9 mouse cellular contexts compared by ENCODE assay signal in genomic region chr11:31871135-31871541, GRCm38 (mm10). TPM values are rescaled to one million over a fixed set of nuclear protein-coding genes. Genes with fewer than 3 reads are reported as not detected.
A peak's percentile ranks its signal among the peaks of the same experiment; 100 is the strongest.
DNase-seq lines count a peak whose midpoint lies in the region; ATAC-seq lines count a peak whose summit lies in the region.
"Had no signal": no experiment of that assay in that cellular context is flagged by ENCODE, and none has a peak within 500 bp of the region (broad histone marks: within the 10 kb centered on the region; RNA-seq: fewer than 3 reads in every experiment).

No protein-coding gene starts in this region.

- H3K36me3 ChIP-seq in megakaryocyte, embryonic 14.5 days (replicated peaks; ENCODE audit: low read length): peaks cover 39% of the 10 kb centered on the region
- no peaks in the 10 kb centered on the region for H3K36me3 ChIP-seq in intestine, embryonic 16.5 days (ENCODE audit: control insufficient read depth, insufficient read depth, low read length)
- H3K36me3 ChIP-seq in limb, embryonic 11.5 days (ENCODE audit: control insufficient read depth, insufficient read depth, low read length): no peaks in the 10 kb centered on the region
- H3K36me3 ChIP-seq in midbrain, embryonic 13.5 days: no peaks in the 10 kb centered on the region
- no peaks in the 10 kb centered on the region for H3K36me3 ChIP-seq in stomach, embryonic 14.5 days (ENCODE audit: control insufficient read depth, insufficient read depth, low read length)

- peak overlapping the region; percentile 94 for H3K4me3 ChIP-seq in megakaryocyte, embryonic 14.5 days (replicated peaks)
- H3K4me3 ChIP-seq in intestine, embryonic 16.5 days (ENCODE audit: low read length): peak overlapping the region; percentile 86
- H3K4me3 ChIP-seq in limb, embryonic 11.5 days (ENCODE audit: low read depth, low read length): peak overlapping the region; percentile 67
- peak overlapping the region; percentile 70 for H3K4me3 ChIP-seq in midbrain, embryonic 13.5 days (replicated peaks)
- H3K4me3 ChIP-seq in stomach, embryonic 14.5 days (ENCODE audit: low read depth, low read length): peak overlapping the region; percentile 70

- H3K4me2 ChIP-seq in intestine, embryonic 16.5 days (ENCODE audit: low read depth, low read length): peak overlapping the region; percentile 62
- H3K4me2 ChIP-seq in limb, embryonic 11.5 days (ENCODE audit: low read depth, severe bottlenecking): peak overlapping the region; percentile 84
- peak overlapping the region; percentile 78 for H3K4me2 ChIP-seq in midbrain, embryonic 13.5 days (replicated peaks)
- peak overlapping the region; percentile 80 for H3K4me2 ChIP-seq in stomach, embryonic 14.5 days (replicated peaks; ENCODE audit: low read depth, low read length)

- H3K9me3 ChIP-seq in megakaryocyte, embryonic 14.5 days: no peaks in the 10 kb centered on the region
- no peaks in the 10 kb centered on the region for H3K9me3 ChIP-seq in intestine, embryonic 16.5 days (ENCODE audit: control insufficient read depth, low read length)
- no peaks in the 10 kb centered on the region for H3K9me3 ChIP-seq in limb, embryonic 11.5 days (ENCODE audit: control insufficient read depth, low read length)
- no peaks in the 10 kb centered on the region for H3K9me3 ChIP-seq in midbrain, embryonic 13.5 days
- no peaks in the 10 kb centered on the region for H3K9me3 ChIP-seq in stomach, embryonic 14.5 days (ENCODE audit: control insufficient read depth, low read depth, low read length)

- WGBS in intestine, embryonic 16.5 days: under 1% methylated on average over 21 of the region's 21 CpGs
- WGBS in limb, embryonic 11.5 days: 1% methylated on average over 21 of the region's 21 CpGs
- whole genome bisulfite sequencing in midbrain, embryonic 13.5 days: under 1% methylated on average over 21 of the region's 21 CpGs
- WGBS in stomach, embryonic 14.5 days: 2% methylated on average over 21 of the region's 21 CpGs

- H3K27me3 ChIP-seq in megakaryocyte, embryonic 14.5 days (replicated peaks): no peaks in the 10 kb centered on the region
- H3K27me3 ChIP-seq in intestine, embryonic 16.5 days (replicated peaks; ENCODE audit: control insufficient read depth, insufficient read depth, low read length): no peaks in the 10 kb centered on the region
- no peaks in the 10 kb centered on the region for H3K27me3 ChIP-seq in limb, embryonic 11.5 days (ENCODE audit: control insufficient read depth, insufficient read depth, low read length)
- no peaks in the 10 kb centered on the region for H3K27me3 ChIP-seq in midbrain, embryonic 13.5 days
- no peaks in the 10 kb centered on the region for H3K27me3 ChIP-seq in stomach, embryonic 14.5 days (ENCODE audit: control insufficient read depth, insufficient read depth, low read length)
- H3K27me3 ChIP-seq: Patski had no signal

- peak; percentile 34 to 54 for DNase-seq in gastrocnemius, postnatal 36 days
- peak; percentile 50 for DNase-seq in limb, embryonic 11.5 days (ENCODE audit: low spot score)

- intact Hi-C loops in gastrocnemius, postnatal 36 days (cut with DNase I): loop anchor here (5.0 kb wide), 3 partner anchors 39 to 194 kb away; no protein-coding TSS in a partner anchor

- H3K4me1 ChIP-seq in megakaryocyte, embryonic 14.5 days: peaks cover 40% of the 10 kb centered on the region
- peaks cover 9% of the 10 kb centered on the region; the same call in 1 of the 2 replicates for H3K4me1 ChIP-seq in intestine, embryonic 16.5 days (ENCODE audit: control insufficient read depth, insufficient read depth, low read length)
- H3K4me1 ChIP-seq in limb, embryonic 11.5 days (ENCODE audit: control insufficient read depth, insufficient read depth, low read length): peaks cover 4% of the 10 kb centered on the region; the same call in 1 of the 2 replicates
- H3K4me1 ChIP-seq in midbrain, embryonic 13.5 days (replicated peaks): peaks cover 36% of the 10 kb centered on the region
- H3K4me1 ChIP-seq in stomach, embryonic 14.5 days (ENCODE audit: control insufficient read depth, insufficient read depth, low read length): peaks cover 5% of the 10 kb centered on the region; the same call in 1 of the 2 replicates

- ATAC-seq in megakaryocyte, adult 5-6 weeks (ENCODE audit: poor library complexity, severe bottlenecking): no peak
- peak; percentile 12; the same call in 1 of the 2 replicates for ATAC-seq in common myeloid progenitor, adult 5-6 weeks (replicated peaks; ENCODE audit: low read depth, poor library complexity, severe bottlenecking)
- peak; percentile 8 for ATAC-seq in intestine, embryonic 16.5 days
- ATAC-seq in limb, embryonic 11.5 days (ENCODE audit: insufficient number of reproducible peaks, low FRiP score, low TSS enrichment, low read depth): no peak
- peak; percentile 12 for ATAC-seq in midbrain, embryonic 13.5 days
- ATAC-seq in stomach, embryonic 14.5 days (ENCODE audit: insufficient number of reproducible peaks, insufficient read depth, low FRiP score, low read depth): no peak

- H3K27ac ChIP-seq in intestine, embryonic 16.5 days (ENCODE audit: low read length): peak overlapping the region; percentile 57; the same call in 1 of the 2 replicates
- no peak overlapping the region for H3K27ac ChIP-seq in limb, embryonic 11.5 days (replicated peaks; ENCODE audit: low read depth, low read length)
- peak overlapping the region; percentile 86 for H3K27ac ChIP-seq in midbrain, embryonic 13.5 days
- H3K27ac ChIP-seq in stomach, embryonic 14.5 days (ENCODE audit: low read length): no peak overlapping the region

- peak overlapping the region; percentile 83 for H3K9ac ChIP-seq in intestine, embryonic 16.5 days (ENCODE audit: low read depth, low read length)
- peak overlapping the region; percentile 61 for H3K9ac ChIP-seq in limb, embryonic 11.5 days (ENCODE audit: low read length)
- peak overlapping the region; percentile 94 for H3K9ac ChIP-seq in midbrain, embryonic 13.5 days (replicated peaks)
- H3K9ac ChIP-seq in stomach, embryonic 14.5 days (replicated peaks; ENCODE audit: low read depth, low read length): peak overlapping the region; percentile 64

RNA-seq across cellular contexts. Expression of gene Cpeb4, which starts 0.9 kb away (rescaled TPM):
- polyA plus RNA-seq in megakaryocyte, embryonic 14.5 days (2012; ENCODE audit: insufficient read depth, low replicate concordance): 3.9 and 4.8 TPM in 2 replicates
- total RNA-seq in megakaryocyte, adult 5-6 weeks (2015): 25.3 and 27.1 TPM in 2 replicates
- 17.7 and 22.8 TPM in 2 replicates for total RNA-seq in megakaryocyte, adult 5-6 weeks (2017)
- total RNA-seq in common myeloid progenitor, adult 5-6 weeks (2017): 8.2 TPM in 2 replicates
- total RNA-seq in gastrocnemius, postnatal 36 days (2021): 10 to 100 TPM; 69.8 to 83.8 TPM
- 3.0 and 5.2 TPM in 2 replicates for polyA plus RNA-seq in intestine, embryonic 16.5 days (2015; fragmentation: Nextera tagmentation; extraction: Ambion mirVana)
- polyA plus RNA-seq in limb, embryonic 11.5 days (2014; fragmentation: Nextera tagmentation; extraction: Ambion mirVana): 3.6 and 3.8 TPM in 2 replicates
- 14.2 and 15.9 TPM in 2 replicates for polyA plus RNA-seq in midbrain, embryonic 13.5 days (2015; fragmentation: Nextera tagmentation; extraction: Ambion mirVana)
- polyA plus RNA-seq in stomach, embryonic 14.5 days (2014; fragmentation: Nextera tagmentation; extraction: Ambion mirVana): 4.9 and 6.5 TPM in 2 replicates

Comparison
In these comparisons a context has a peak if more than half of its experiments do, and no peak if none do; other contexts are left out.
1. ATAC-seq: peak in common myeloid progenitor, adult 5-6 weeks (single experiment), intestine, embryonic 16.5 days (single experiment) and midbrain, embryonic 13.5 days (single experiment); none in megakaryocyte, adult 5-6 weeks (single experiment), limb, embryonic 11.5 days (single experiment) and stomach, embryonic 14.5 days (single experiment).
2. H3K27ac ChIP-seq: peak in intestine, embryonic 16.5 days (single experiment) and midbrain, embryonic 13.5 days (single experiment); none in limb, embryonic 11.5 days (single experiment) and stomach, embryonic 14.5 days (single experiment).
3. Peak in every context shown above with its lines, with median percentiles within 50 percentile points of each other: H3K4me3 ChIP-seq, H3K4me2 ChIP-seq and H3K9ac ChIP-seq.